Mouse (Mus musculus) thymus, postnatal 0 days (tissue): Measurements from ENCODE around the gene Tas1r2. TPM values are rescaled to one million over a fixed set of nuclear protein-coding genes. Genes with fewer than 3 reads are reported as not detected.

ENCODE experiments used
- DNase-seq: peaks from one replicate; pipeline ENCODE4 v3.0.0-alpha.2; 2015; ENCODE audit warnings: low spot score
- microRNA-seq: library from miRNA; unstranded; fragments of <30 nt; microRNA quantifications from one replicate; pipeline ENCODE4, GENCODE M21; 2016; ENCODE audit warnings: borderline number of aligned reads
- polyA plus RNA-seq: library from polyadenylated mRNA; unstranded; fragments of >200 nt; fragmentation: Nextera tagmentation; extraction: Ambion mirVana; gene quantifications from 2 replicates; pipeline ENCODE4 v1.2.1, GENCODE M21; 2015

Gene Tas1r2
- polyA plus RNA-seq, 1 experiment from 2014 or later: not detected

DNA sequence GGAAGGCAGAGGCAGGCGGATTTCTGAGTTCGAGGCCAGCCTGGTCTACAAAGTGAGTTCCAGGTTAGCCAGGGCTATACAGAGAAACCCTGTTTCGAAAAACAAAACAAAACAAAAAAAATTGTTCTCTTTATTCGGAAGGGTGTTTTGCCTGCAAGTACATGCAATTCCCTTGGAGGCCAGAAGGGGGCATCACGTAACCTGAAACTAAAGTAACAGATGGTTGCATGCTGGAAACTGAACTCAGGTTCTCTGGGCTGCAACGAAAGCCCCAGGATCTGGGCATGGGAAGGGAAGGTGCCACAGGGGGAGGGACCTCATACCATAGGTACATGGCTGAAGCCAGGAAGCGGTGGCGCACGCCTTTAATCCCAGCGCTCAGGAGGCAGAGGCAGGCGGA, 50.1 kb downstream of the Tas1r2 start:
- DNase-seq: no peak

GRCm38 (mm10) chr4:139705986-139706385, 52.6 kb downstream of the Tas1r2 start:
- no peak for DNase-seq

GRCm38 (mm10) chr4:139710467-139711334, 57.4 kb downstream of the Tas1r2 start:
- DNase-seq: no peak

DNA sequence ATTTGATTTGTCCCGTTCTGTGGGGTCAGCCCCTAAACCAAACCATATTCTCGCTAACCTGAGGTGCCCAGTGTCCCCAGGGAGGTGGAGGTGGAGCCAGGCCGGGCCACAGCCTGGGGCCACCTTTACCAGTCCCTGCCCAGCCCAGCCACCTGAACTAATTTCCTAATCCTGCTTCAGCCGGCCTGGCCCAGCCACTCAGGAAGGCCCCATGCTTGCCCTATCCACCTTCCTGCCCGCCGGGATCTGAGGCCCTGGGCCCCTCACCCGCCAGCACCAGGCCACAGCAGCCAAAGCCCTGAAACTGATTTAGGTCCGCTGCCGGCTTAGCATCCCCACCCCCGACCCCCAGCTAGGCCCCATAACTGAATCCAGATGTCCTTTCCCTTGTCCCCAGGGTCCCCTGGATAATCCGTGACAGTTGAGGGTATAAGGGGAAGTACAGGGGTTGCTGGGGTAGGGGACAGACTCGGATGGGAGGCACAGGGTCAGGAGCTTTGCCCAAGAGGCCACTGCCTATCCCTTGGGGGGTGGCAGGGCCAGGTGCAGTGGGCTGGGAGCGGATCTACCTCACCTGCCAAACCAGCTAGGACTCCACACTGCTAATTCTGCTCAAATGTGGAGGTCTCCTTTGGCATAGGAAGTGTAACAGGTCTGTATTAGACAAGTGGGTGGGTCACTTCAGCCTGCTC, 62.0 kb downstream of the Tas1r2 start:
- DNase-seq: no peak

GRCm38 (mm10) chr4:139716477-139717169, 63.3 kb downstream of the Tas1r2 start:
- no peak for DNase-seq

- no peak for DNase-seq
Observed at GRCm38 (mm10) chr4:139718978-139719377, 65.6 kb downstream of the Tas1r2 start.

Small RNA genes within 50 kb of the gene (microRNA-seq; reads per million reads assigned to microRNA genes)
- not detected for gene Mir7020

Other genes with a start within 250 kb of the Tas1r2 start
- 3.1 and 3.7 TPM in 2 replicates for gene Iffo2, start 123.0 kb upstream of the Tas1r2 start, polyA plus RNA-seq
- gene Gm21969, start 50.4 kb upstream of the Tas1r2 start, polyA plus RNA-seq: not detected in 2 replicates
- 28.9 and 31.7 TPM in 2 replicates for gene Aldh4a1, start 30.7 kb upstream of the Tas1r2 start, polyA plus RNA-seq
- gene Pax7, start 180.0 kb downstream of the Tas1r2 start, polyA plus RNA-seq: 0.04 and 0.09 TPM in 2 replicates